Mouse (Mus musculus) retina, adult 2 months (tissue): ENCODE results near the gene Cd247.

ENCODE experiments used
- DNase-seq: peaks from one replicate; pipeline ENCODE4 v3.0.0-alpha.2; 2012; ENCODE audit warnings: low read depth, low spot score

Gene Cd247

DNA sequence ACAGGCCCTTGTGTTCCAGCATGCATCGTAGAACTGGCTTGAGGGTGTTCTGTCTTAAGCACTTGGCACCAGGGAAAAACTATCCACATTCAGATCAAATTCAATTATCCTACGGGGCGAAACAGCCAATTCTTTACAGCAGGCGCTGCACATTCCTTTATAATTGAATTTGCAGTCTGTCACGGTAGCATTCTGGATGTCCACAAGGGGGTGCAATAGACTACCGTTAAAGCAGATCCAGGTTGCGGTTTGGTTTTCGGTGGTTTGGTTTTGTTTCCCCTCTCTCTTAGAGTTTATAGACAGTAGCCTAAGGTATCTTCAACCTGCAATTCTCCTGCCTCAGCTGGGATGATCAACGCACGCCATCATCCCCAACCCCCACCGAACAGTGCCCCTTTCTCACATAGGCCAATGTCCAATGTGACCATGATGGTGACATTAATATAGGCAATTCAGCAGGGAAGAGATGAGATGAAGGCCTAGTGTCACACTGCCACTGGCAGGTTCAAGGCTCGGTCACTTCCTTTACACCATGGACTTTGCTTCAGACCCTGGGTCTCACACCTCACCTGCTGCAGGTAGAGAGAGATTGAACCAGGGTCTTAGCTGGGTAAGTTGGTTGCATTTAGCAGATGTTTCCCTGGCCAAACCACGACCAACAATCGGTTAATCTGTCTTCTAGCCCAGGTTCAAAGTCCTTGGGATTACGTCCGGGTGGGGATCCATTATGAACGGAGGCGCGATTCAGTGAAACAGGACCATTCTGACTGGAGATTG, 12.8 kb upstream of the Cd247 start:
- DNase-seq, result no peak

DNA sequence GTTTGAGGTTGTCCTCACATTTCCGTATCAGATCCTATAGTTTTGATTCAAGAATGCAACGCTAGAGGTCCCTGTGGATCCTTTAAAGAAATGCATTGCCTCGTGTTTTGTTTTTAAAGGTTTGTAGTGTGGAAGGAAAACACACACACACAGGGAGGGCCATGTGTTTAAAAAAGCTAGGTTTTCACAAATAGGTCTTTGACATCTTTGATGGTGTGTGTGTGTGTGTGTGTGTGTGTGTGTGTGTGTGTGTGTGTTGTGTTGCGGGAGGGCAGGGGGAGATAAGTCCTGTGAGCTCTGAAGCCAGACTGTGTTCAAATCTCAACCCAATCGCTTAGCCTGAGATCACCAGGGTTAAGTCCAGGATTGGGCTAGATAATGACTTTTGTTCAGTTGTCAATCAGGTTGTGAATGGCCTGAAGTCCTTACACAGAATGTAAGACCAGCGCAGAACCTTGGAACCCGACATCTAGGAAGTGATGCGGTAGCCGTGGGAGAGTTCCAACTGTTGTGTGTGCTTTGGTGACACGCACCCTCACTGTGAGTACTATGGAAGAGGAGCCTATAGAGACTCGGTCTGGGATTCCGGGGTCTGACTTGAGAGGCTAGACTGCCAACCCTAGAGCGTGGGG, 8.4 kb upstream of the Cd247 start:
- DNase-seq, result no peak

DNA sequence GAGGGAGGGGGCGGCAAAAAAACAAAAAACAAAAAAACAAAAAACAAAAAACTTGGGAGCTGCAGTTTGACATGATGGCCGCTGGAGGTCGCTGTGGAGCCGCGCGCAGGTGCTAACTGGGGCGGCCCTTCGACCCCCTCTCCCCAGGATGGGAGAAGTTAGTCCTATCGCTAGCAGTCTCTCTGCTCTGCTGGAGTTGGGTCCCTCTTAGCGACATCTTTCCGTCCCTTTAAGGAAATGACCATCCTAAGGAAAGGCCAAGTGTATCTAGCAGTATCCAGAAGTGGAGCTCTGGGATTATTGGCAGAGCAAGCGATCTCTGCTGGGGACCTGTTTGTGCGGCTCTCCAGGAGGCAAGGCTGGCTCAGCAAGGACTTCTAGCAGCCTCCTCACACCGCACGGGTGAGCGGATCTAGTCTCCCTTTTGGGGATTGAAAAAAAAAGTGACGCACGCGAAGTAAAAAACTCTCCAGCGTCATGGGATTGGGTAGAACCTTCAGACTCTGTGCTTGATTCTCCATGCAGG, 7.8 kb upstream of the Cd247 start:
- no peak for DNase-seq

DNA sequence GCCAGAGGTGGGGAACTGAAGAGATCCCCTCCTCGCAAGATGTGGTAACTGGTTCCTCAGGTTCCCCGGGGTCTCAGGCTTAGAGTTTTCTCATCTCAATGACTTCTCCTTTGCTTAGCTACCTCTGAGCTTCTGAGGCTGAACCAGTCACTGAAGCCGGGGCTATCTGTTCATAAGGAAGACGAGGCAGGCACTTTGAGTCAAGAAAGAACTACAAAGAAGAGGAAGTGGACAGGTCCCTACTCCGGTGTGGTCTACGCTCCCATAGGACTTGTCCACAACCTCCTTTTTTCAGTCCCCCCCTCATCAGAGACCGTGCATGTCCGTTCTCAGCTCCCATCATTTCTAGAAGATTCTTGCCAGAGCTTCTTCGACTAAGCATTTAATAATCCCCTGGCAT, 7.1 kb upstream of the Cd247 start:
- no peak for DNase-seq

DNA sequence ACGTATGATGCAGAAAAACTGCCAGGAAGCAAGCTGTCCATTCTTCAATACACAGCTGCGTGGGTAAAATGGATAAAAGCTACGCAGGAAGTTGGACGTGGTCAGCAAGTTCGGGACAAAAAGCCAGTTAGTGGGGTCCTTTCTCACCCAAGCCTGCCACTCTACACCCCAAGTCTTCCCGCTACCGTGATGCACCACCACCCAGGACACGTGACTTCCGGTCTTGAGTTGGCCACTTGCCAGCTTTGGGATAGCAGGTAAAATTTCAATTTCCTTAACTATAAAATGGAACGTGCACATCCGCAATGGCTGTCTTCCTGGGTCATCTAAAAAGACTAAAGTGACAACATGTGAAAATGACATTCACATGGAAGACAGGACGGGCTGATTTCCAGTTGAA, 6.6 kb upstream of the Cd247 start:
- DNase-seq, result no peak

DNA sequence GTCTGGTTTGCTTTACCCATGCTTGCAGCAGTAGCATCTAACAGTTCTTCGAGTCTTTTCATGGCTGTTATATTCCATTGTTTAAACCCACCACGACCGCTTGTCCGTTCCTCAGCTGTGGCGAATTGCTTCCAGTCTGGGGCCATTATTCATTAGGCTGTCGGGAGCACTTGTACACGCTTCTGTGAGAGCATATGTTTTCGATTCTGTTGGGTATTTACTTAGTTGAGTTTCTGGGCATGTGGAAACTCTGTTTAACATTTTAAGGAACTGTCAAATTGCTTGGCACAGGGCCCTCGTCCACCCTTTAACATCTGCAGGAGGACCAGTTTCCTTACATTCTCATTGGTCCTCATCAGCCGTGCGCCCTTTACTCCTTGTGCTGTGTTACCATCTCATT, 2.2 kb upstream of the Cd247 start:
- no peak for DNase-seq

DNA sequence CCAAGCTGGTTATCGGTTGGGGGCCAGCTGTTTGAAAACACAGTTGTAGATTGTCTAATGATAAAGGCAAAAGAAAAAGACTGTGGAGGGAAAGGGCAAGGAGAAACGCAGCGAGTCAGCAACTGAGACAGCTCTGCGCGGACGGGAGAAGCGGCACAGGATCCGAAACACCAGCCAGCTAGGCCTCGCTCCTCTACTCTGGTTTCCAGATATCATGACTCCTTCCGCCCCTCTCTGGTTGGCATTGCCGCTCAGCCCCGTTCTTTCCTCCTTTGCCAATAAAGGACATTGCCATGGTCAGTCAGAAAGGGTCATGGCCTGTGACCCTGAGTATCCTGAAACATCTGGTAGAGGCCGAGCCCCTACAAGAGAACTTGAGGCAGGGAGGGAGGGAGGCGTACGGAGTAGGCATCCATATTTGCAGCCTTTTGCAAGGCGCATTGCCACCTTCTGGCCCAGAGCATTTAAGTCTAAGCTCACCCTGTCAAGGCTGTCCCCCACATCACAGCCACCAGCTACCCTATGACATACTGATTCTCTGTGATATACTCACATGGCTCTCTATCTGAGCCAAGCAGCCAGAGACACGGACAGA, 682 bp downstream of the Cd247 start:
- DNase-seq, result no peak

DNA sequence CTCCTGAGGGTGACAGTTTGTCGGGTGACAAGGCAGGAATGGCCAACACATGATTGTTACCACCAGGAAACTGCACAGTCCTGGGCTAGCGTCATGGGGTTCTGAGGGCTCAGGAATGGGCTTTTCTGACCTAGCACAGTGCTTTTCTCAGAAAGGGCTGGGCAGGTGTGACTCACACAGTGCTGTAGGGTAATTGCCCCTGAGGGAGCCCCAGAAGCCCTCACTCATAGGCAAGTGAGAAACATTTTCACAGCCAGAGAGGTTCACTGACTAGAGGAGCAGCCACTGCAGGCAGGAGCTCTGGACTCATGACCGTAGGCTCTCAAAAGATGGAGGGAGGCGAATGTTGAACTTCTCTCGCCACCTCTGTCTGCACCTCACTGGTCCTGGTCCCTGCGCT, 1.5 kb downstream of the Cd247 start:
- no peak for DNase-seq

DNA sequence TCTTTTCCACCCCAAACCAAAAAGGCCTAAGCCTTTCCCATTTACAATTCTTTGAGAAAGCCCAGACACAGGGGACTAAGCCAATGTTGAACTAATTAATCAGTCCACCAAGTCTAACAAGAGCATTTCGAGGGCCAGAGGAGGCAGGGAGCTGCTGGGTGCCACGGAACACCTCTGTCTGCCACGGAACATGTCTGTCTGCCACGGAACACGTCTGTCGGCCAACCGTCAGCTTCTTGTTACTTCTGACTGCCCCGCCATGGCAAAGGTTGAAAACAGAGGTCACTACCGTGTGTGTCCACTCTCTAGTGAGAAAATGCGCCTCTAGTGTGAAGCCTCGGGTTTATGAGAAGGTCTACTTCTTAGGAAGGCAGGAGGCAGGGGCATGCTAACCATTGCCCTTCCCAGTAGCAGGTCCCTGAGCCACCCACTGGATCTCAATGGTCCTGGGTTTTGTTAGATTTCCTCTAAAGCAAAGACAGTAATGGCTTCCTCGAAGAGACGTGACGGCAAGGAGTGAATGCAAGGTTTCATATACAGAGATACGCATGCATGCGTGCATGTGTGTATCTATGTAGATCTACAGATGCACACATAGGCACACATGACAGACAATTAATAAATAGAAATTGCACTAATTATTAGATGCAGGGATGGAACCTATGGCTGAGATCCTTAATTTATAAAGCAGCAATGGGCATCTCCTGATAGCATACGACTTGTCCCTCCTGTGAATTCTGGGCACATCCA, 2.2 kb downstream of the Cd247 start:
- no peak for DNase-seq

DNA sequence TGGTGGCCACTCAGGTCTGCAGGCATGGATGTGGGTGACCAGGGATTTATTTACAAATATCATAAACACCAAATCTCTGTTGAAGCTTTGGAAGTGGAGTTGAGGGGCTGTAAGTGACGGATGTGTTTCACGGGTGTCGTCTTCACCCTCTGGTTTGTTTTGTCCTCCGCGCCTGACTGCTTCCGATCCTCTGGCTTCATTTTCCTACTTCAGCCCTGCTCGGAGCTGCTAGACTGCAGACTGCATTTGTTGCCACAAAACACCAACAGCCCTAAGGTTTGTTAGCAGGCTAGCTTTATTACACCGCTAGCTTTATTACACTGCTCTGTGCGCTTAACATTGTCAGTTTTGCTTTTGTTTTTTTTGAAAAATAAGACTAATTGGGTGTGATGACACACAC, 2.9 kb downstream of the Cd247 start:
- no peak for DNase-seq

DNA sequence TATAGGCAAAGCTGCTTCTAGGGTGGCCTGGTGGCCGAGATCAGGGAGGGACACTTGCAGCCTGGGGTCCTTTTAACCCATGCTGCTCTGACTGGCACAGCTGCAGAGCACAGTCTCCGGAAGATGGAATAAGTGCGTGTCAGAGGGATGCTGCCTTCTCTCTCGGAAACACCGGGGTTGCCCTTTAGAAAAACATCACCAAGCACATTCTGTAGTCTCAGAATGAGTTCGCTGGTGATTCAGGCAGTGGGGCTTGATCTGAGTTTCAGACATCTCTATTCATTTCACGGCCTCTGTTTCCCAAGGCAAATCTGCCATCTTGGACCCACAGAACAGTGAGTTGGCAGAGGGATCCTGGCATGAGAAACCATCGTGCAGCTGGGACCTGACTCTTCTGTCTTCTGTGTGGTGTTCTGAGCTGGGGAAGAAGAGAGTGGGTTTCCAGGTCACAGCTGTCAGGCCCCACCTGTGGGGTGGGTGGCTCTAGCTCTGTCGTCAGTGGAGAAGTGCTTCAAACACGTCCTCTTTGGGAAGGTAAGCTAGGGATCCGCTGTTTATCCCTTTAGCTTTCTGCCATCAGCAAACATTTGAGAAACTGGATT, 13.3 kb downstream of the Cd247 start:
- DNase-seq, result no peak

DNA sequence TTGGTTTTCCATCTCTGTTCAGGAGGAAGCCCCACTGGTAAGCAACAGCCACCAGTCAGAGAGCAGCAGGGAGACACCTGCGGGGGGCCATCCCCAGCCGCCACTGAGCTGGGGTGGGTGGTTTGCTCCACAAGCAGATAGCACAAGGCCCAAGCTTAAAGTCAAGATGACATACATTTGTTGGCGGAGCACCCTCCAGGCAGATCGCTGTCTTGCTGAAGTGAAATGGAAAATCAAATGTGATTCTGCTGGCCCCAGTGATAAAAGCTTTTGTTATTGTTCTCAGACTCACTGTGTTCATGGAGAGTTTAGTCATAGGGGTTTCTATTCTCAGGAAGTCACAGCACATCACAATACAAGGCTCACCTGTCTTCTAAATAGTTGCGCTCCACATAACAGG, 14.6 kb downstream of the Cd247 start:
- DNase-seq, result no peak

DNA sequence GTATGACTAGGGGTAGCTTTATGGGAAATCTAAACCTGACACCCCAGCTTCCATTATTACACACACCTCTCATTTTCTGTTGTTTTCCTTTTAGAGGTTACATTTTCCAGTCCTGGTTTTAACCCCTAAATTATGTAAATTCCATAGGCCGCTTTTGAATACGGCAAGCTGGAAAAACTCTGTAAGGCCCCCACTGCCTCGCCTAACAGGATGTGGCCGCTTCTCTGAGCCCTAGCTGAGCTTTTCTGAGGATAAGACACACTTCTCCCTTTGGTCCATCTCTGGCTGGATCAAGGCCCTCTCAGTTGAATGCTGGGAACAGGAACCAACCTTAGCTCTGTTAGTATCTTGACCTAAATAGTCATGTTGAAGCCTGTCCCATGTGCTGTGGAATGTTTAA, 15.7 kb downstream of the Cd247 start:
- no peak for DNase-seq

DNA sequence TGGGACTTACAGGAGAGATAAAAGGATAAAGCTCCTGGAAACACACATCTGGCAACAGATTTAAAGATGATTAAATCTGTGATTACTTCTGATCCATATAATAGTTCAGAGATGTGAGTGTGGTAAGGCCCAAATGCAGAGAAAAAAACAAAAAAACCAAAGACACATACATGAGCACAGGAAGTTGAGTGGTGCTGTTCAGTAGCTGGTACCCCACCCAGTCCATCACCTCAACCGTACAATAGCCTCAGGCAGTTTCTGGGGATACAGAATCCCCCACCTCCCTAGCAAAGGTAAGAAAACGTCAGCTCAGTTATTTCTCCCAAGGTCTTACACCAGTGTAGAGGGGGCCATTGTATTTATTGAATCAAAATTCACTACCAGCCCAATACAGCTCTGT, 22.2 kb downstream of the Cd247 start:
- DNase-seq, result no peak

DNA sequence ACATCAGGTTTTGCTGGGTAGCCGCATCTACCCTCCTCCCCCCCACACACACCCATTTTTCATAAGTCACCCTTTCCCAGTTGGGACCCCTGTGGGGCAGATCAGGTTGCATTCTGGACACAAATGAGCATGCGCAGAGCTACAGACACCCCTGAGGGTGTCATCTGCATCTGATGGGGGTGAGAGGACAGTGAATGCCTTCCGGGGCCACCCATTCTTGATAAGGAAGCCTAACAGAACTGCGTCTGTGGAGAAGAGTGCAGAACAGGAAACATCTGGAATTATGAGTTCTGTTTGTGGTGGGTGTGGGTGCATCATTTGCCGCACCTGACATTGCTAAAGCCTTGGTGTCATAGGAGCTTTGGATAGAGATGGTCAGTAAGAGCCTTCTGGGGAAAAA, 22.7 kb downstream of the Cd247 start:
- no peak for DNase-seq

DNA sequence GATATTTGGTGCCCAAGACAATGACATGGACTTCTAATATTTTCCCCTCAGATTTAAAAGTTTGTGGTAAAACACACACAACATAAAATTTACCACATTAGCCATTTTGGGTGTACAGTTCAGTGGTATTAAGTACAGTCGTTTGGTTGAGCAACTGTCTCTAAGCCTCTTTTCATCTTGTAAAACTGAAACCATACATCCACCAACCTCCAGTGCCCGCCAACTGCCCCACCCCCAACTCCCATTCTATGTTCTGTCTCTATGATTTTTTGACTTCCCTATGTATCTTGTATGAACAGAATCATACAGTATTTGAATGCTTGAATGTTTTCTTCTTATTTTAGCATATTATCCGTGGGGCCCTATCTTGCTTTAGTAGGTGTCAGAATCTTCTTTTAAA, 24.3 kb downstream of the Cd247 start:
- DNase-seq, result no peak

DNA sequence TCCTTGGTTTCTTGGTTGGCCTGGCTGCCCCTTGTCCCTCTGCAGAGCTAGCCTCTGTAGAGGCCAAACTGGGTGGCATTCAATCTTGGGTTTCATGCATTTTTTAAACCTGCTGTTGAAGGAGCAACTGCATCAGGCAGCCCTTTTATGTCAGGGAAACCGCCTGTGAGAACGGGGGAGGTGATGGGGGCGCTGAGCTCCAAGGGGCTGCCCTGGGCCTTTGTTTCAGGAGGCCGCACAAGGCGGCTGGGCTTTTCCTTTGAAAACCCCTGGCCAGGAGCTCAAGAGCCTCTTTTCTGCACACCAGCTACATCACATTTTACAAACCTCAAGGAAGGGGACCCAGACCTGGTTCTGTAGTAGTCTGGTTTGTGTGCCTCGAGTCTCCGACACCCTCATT, 25.6 kb downstream of the Cd247 start:
- no peak for DNase-seq

DNA sequence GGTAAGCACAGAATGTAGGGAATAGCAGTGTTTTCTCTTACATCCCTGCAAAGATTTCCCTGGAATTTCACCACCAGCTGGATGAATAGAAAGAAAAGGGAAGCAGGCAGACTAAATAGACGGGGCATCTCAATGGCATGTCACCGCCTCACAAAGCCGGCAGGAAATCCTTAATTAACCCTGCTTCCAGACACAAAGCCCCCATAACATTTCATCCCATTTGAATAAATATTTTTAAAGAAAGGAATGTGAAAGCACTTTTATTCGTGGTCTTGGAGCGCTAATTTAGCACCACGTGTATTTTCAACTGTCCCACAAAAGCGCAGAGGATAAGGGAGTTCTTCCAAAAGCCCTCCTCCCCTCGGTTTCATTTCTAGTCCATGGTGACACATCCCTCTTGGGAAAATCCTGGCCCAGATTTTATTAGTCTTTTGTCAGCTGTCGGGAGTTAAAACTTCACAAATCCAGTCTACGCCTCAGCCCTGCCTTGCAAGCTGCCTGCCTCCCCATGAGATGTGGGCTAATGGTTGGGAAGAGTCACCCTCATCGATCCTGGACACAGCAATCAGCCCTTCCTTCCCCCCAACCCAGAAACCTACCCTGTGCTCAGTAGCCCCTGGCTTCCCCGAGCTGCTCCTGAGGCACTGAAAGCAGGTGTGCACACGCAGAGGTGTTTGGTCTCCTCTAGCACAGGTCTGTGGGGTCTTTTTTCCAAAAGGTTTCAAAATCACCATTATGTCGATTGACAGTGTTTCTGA, 26.2 kb downstream of the Cd247 start:
- DNase-seq, result no peak

DNA sequence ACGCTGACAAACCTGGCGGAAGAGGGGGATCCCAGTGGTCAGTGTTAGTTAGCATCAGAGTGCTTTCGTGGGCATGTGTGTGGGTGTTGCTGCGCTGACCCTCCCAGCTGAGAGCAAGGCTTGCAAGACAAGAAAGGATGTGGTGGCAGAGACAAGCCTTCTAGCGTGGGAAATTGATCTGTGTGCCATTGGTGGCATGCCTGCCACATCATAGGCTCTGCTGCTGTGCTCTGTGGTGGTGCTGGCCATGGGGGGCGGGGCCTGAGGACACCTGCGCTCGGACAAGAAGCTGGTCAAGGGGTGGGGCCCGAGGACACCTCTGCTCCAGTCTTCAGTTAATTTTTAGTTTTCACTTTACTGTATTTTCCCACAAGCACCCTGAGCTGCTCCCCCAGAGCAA, 27.9 kb downstream of the Cd247 start:
- no peak for DNase-seq

DNA sequence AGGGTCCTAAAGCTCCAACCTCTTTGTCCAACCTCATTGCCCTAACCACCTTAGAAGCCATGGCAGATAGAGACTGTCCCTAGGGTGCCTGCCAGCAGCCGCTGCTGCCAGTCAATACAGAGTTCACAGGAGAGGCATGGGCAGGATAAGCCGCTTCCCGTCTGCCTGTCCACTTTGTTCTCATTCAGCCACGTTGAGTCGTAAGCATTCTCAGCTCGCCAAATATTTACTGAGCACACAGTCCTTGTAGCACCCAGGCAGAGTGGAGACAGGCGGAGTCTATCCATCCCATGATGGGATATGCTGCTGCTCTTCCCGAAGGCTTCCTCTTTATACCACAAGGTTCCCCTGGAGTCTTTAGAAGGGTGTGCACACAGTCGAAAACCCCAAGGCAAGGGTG, 28.8 kb downstream of the Cd247 start:
- DNase-seq, result no peak
